Mouse (Mus musculus): ENCODE measurements at regions not wholly inside any gene's neighbourhood (a gene's known extent, or its start where the extent isn't known, plus 50 kb on each side); places are given as distances from the start of the nearest gene placed in this dataset.
A peak's percentile ranks its signal among the peaks of the same experiment; 100 is the strongest.
"Not testable (repeated sequence)": the region's sequence is repeated elsewhere in the genome, so short reads cannot be mapped to it uniquely, and the experiment has no call there.

DNA sequence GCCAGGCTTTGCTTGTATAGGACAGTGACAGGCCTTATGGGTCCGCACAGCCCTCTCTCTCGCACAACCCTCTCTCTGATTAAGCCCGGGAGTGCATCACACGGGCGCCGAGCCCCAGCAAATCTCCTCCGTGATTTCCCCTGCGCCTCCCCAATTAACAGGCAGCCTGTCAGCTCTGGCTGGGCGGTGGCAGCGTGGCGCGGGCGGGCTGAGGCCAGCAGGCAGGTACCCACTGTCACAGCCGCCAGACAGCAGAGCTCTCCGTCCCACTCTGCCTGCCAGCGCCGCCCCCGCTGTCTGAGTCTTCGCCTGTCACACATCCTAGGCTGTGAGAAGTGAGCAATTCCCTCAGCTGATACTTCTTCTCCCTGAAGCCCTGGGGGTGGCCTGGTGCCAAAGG, 196.6 kb upstream of the Zfp703 start:
- Histone ChIP-seq H3K9ac (replicated peaks; ENCODE audit: low read length, poor library complexity, severe bottlenecking) (0 out of 2 replicates have a peak overlapping the region, but pooled peaks have one; percentile 36), H3K4me1 (ENCODE audit: insufficient read depth, low read length) (no peaks in the 10 kb centered on the region), H3K27me3 (ENCODE audit: insufficient read depth, low read length) (no peaks in the 10 kb centered on the region), H3K36me3 (ENCODE audit: insufficient read depth, low read length) (no peaks in the 10 kb centered on the region), H3K27ac (ENCODE audit: low read depth, low read length) (no peak overlapping the region), H3K9me3 (ENCODE audit: low read length) (no peaks in the 10 kb centered on the region), H3K4me3 (ENCODE audit: low read depth, low read length) (peak overlapping the region; percentile 20; the same call in 1 of the 2 replicates), H3K4me2 (ENCODE audit: low read depth, low read length, poor library complexity, severe bottlenecking) (peak overlapping the region; percentile 49)
- ATAC-seq (ENCODE audit: low FRiP score): no peak
- DNase-seq (ENCODE audit: low spot score): no peak
- WGBS: 24% methylated on average over 19 of the region's 19 CpGs
- no peak for TF ChIP-seq CTCF (IDR thresholded peaks at IDR 0.05)

DNA sequence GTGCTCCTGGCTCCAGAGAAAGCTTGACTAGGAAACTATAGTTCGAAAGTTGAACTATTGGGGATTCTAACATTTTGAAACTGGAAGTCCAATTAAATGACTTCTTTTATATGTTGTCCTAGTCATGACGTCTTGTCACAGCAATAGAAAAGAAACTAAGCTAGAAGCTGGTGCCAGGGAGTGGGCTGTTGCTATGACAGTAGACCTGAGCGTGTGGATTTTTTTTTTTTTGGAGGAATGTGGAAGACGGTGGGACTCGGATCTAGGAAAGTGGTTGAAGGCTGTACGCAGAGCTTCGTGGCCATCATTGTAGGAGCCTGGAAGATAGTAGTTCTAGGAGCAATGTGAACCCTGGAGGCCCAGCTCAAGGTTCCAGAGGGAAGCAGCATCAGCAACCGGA, 194.2 kb upstream of the Zfp703 start:
- not testable (repeated sequence) for H3K4me3 ChIP-seq (ENCODE audit: low read depth, low read length); H3K9ac ChIP-seq (replicated peaks; ENCODE audit: low read length, poor library complexity, severe bottlenecking); H3K27me3 ChIP-seq (ENCODE audit: insufficient read depth, low read length); H3K27ac ChIP-seq (ENCODE audit: low read depth, low read length); H3K36me3 ChIP-seq (ENCODE audit: insufficient read depth, low read length); H3K9me3 ChIP-seq (ENCODE audit: low read length); ATAC-seq (ENCODE audit: low FRiP score); H3K4me2 ChIP-seq (ENCODE audit: low read depth, low read length, poor library complexity, severe bottlenecking); H3K4me1 ChIP-seq (ENCODE audit: insufficient read depth, low read length); DNase-seq (ENCODE audit: low spot score)
- WGBS: 88% methylated on average over 8 of the region's 8 CpGs

DNA sequence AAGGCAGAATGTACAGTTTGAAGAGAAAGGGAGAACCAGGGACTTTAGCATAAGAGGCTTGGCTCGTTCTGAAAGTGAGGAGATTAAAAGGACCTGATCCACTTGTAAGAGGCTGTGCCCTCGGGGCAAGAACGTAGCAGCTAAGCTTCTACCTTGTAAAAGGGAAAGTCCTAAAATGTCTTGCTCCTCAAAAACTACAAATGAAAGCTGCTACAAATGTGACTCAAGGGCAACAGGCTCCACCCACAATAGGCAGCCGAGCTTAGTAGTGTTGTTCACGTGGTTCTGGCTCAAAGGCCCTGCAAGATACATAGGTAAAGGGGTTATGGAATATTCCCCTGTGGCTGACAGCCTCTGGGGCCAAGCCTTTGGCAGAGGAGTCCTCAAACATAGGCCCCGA, 192.7 kb upstream of the Zfp703 start:
- no peak for TF ChIP-seq CTCF (IDR thresholded peaks at IDR 0.05)
- H3K27me3 ChIP-seq (ENCODE audit: insufficient read depth, low read length): no peaks in the 10 kb centered on the region
- no peak overlapping the region for H3K4me2 ChIP-seq (ENCODE audit: low read depth, low read length, poor library complexity, severe bottlenecking)
- ATAC-seq (ENCODE audit: low FRiP score): no peak
- H3K9me3 ChIP-seq (ENCODE audit: low read length): no peaks in the 10 kb centered on the region
- no peaks in the 10 kb centered on the region for H3K36me3 ChIP-seq (ENCODE audit: insufficient read depth, low read length)
- no peaks in the 10 kb centered on the region for H3K4me1 ChIP-seq (ENCODE audit: insufficient read depth, low read length)
- no peak overlapping the region for H3K27ac ChIP-seq (ENCODE audit: low read depth, low read length)
- no peak overlapping the region for H3K4me3 ChIP-seq (ENCODE audit: low read depth, low read length)
- DNase-seq (ENCODE audit: low spot score): no peak
- WGBS: 51% methylated on average over 6 of the region's 6 CpGs
- no peak overlapping the region for H3K9ac ChIP-seq (replicated peaks; ENCODE audit: low read length, poor library complexity, severe bottlenecking)

DNA sequence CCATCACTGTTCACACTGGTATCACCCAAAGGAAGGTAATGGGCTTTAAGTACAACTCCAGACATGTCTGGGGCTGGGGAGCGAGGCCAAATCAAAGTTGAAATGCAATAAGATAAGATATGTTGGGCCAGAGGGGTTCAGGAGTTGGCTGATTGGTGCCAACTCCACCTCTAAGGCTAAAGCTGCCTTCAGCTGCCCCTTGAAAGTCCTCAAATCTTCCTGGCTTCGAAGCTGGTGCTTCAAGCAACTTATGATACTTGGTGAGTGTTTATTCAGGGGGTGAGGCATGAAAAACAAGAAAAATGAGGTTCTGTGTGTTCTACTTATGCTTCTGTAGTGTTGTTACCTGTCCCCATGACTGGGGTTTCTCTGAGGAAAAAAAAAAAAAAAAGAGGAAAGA, 185.3 kb upstream of the Zfp703 start:
- no peak for TF ChIP-seq CTCF (IDR thresholded peaks at IDR 0.05)
- no peaks in the 10 kb centered on the region for H3K9me3 ChIP-seq (ENCODE audit: low read length)
- H3K27me3 ChIP-seq (ENCODE audit: insufficient read depth, low read length): no peaks in the 10 kb centered on the region
- no peaks in the 10 kb centered on the region for H3K36me3 ChIP-seq (ENCODE audit: insufficient read depth, low read length)
- H3K4me1 ChIP-seq (ENCODE audit: insufficient read depth, low read length): no peaks in the 10 kb centered on the region
- DNase-seq (ENCODE audit: low spot score) (no peak), ATAC-seq (ENCODE audit: low FRiP score) (no peak)
- no peak overlapping the region for H3K9ac ChIP-seq (replicated peaks; ENCODE audit: low read length, poor library complexity, severe bottlenecking)
- WGBS: 82% methylated on average over 2 of the region's 2 CpGs
- H3K4me3 ChIP-seq (ENCODE audit: low read depth, low read length): no peak overlapping the region
- H3K27ac ChIP-seq (ENCODE audit: low read depth, low read length): no peak overlapping the region
- H3K4me2 ChIP-seq (ENCODE audit: low read depth, low read length, poor library complexity, severe bottlenecking): no peak overlapping the region

DNA sequence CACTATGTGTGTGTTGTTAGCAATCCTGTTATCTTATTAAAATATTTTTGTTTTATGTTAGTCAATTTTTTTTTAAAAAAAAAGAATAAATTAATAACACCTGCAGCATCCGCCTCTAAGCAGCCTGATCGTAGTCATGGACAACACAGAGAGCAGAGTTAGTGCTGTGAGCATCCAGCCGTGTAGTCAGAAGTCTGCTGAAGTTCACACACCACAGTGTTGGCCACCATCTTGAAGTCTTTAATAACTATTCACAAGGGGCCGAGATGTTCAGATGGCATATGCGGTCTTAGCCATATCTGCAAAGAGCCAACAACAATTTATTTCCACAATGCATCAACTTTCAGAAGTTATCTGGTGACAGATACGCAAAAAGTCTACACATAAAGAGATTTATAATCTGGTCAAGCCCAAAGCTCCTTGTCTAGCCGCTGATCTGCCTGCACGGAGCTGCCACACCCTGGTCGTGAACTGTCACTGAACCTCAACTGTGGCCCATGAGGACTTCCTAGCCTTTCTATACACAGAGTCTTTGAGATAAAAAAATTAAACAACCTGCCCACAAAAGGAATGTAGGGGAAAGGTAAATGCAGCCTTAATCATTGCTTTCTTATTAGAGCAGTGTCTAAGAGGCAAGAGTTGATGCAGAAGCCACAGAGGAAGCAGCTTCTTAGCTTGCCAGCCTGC, 183.4 kb upstream of the Zfp703 start:
- no peaks in the 10 kb centered on the region for H3K27me3 ChIP-seq (ENCODE audit: insufficient read depth, low read length)
- H3K4me3 ChIP-seq (ENCODE audit: low read depth, low read length): no peak overlapping the region
- ATAC-seq (ENCODE audit: low FRiP score) (no peak), DNase-seq (ENCODE audit: low spot score) (no peak)
- 92% methylated on average over 9 of the region's 9 CpGs for WGBS
- H3K9ac ChIP-seq (replicated peaks; ENCODE audit: low read length, poor library complexity, severe bottlenecking): no peak overlapping the region
- H3K4me1 ChIP-seq (ENCODE audit: insufficient read depth, low read length): no peaks in the 10 kb centered on the region
- H3K9me3 ChIP-seq (ENCODE audit: low read length): no peaks in the 10 kb centered on the region
- TF ChIP-seq CTCF (IDR thresholded peaks at IDR 0.05): no peak
- H3K27ac ChIP-seq (ENCODE audit: low read depth, low read length): no peak overlapping the region
- no peak overlapping the region for H3K4me2 ChIP-seq (ENCODE audit: low read depth, low read length, poor library complexity, severe bottlenecking)
- no peaks in the 10 kb centered on the region for H3K36me3 ChIP-seq (ENCODE audit: insufficient read depth, low read length)

DNA sequence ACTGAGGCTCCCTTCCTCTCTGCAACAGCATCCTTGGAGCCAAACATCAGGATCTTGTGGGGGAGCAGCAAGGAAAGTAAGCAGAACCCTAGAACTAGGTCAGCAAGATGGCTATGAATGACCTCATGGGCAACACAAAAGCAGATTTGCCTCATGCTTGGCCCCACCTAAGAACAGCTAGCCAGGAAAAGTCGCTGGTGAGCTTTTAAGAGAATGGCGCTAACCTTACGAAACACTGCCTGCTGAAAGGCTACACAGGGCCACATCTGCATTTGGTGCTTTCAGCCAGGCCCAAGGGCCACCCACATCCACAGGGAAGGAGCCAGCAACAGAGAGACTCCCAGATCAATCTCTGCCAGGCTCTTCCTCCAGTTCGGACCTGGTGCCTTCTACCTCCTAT, 182.7 kb upstream of the Zfp703 start:
- Histone ChIP-seq H3K9me3 (ENCODE audit: low read length) (no peaks in the 10 kb centered on the region), H3K4me3 (ENCODE audit: low read depth, low read length) (no peak overlapping the region), H3K9ac (replicated peaks; ENCODE audit: low read length, poor library complexity, severe bottlenecking) (no peak overlapping the region), H3K4me2 (ENCODE audit: low read depth, low read length, poor library complexity, severe bottlenecking) (no peak overlapping the region), H3K4me1 (ENCODE audit: insufficient read depth, low read length) (no peaks in the 10 kb centered on the region), H3K36me3 (ENCODE audit: insufficient read depth, low read length) (no peaks in the 10 kb centered on the region), H3K27ac (ENCODE audit: low read depth, low read length) (no peak overlapping the region), H3K27me3 (ENCODE audit: insufficient read depth, low read length) (no peaks in the 10 kb centered on the region)
- WGBS: 89% methylated on average over 4 of the region's 4 CpGs
- ATAC-seq (ENCODE audit: low FRiP score) (no peak), DNase-seq (ENCODE audit: low spot score) (no peak)
- no peak for TF ChIP-seq CTCF (IDR thresholded peaks at IDR 0.05)
